Mouse (Mus musculus): ENCODE results near the gene Xrcc3.

DNA sequence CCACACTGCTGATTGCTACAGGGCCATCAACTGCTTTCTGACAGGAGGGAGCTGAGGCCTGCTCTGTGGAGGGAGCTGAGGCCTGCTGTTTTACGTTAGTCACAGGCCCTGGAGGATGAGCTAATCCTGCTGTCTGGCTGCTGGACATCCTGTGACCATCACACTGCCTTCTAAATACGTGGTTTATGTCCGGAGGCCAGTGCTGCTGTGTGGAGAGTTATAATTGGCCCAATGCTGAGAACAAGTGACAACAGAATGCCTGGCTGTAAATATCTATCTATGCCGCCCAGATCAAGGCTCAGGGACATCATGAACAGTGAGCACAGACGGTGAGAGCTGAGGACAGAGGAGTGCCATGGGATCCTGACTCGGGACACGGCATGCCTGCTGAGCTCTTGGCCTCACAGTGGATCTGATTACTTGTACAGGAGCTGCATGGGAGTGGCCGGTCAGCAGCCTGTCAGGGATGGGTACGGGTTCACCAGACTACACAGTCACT lies 34.7 kb upstream of the Xrcc3 start:
- TF ChIP-seq POLR2A (IDR thresholded peaks at IDR 0.05; ENCODE audit: low read depth, low read length) (no peak), CHD2 (IDR thresholded peaks at IDR 0.05; ENCODE audit: low read length) (no peak), CTCF (conservative IDR thresholded peaks at IDR 0.05 in 1 of 2, IDR thresholded peaks at IDR 0.05 in 1 of 2; ENCODE audit: low read depth in 2 of 2, low read length in 2 of 2) (no peak), POLR2AphosphoS2 (IDR thresholded peaks at IDR 0.05; ENCODE audit: low read depth, low read length) (no peak), ETS1 (conservative IDR thresholded peaks at IDR 0.05; ENCODE audit: low read depth, low read length) (no peak), CHD1 (IDR thresholded peaks at IDR 0.05; ENCODE audit: low read depth, low read length) (no peak), EP300 (IDR thresholded peaks at IDR 0.05; ENCODE audit: low read length) (no peak), HCFC1 (IDR thresholded peaks at IDR 0.05; ENCODE audit: low read depth, low read length) (no peak), JUND (conservative IDR thresholded peaks at IDR 0.05; ENCODE audit: low read depth, low read length) (no peak), ZC3H11A (IDR thresholded peaks at IDR 0.05; ENCODE audit: low read depth, low read length) (no peak), GABPA (IDR thresholded peaks at IDR 0.05; ENCODE audit: insufficient replicate concordance, low read depth, low read length) (no peak), ZMIZ1 (IDR thresholded peaks at IDR 0.05; ENCODE audit: low read depth, low read length) (no peak)

Measured in CH12.LX (cell line).